Mouse (Mus musculus): ENCODE measurements around the gene Htr5a.

Htr5a gene

DNA sequence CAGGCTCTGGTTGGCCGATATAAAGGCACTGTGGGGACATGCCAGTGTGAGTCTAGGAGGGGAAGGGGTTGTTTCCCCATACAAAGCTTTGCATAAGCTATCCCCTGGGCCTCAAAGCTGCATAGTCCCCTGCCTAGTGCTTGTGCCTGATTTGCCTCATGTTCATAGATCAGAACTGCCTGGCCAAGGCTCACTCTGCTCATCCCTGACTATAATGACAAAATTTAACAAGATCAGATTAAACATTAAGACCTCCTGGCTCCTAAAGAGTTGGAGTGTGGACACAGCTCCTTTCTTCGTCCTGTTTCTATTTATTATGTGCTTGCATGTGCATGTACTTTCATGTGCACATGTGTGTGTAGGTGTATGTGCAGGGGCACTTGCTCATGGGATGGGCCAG, 39.3 kb downstream of the Htr5a start:
- no peak for DNase-seq (ENCODE audit: low spot score in 2 of 2)

DNA sequence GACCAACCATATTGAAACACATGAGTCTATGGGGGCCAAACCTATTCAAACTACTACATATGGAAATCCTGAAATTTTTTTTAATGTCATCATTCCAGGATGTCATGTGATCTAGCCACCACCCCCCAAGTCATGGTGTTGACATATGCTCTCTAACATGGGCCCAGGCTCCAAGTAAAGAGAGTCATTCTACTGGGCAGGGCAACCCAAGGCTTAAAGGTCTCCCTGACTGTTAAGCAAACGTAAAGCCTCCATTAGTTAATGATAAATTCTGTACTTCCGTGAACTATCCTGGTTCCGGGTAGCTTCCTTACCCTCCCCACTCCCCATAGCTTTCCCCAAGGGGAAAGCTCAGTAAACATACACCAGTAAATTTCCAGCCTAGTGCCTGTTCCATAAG, 46.1 kb downstream of the Htr5a start:
- DNase-seq (ENCODE audit: low spot score in 2 of 2) = no peak

DNA sequence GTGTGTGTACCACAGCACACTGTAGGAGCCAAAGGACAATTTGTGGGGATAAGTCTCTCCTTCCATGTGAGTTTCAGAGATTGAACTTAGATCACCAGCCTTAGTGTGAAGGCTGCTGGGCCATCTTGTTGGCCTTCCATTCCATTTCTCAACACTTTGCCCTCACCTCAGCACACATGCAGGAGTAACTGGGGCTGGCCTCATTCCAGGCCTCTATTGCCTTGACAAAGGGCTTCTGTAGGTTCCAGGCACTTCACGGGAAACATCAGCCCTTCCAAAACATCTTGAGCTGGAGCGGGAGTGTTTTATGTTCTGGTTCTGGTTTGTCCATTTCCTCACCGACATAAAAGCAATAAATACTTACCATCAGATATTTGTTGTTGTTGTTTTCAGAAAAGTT, 54.0 kb downstream of the Htr5a start:
- no peak for DNase-seq (ENCODE audit: low spot score in 2 of 2)

DNA sequence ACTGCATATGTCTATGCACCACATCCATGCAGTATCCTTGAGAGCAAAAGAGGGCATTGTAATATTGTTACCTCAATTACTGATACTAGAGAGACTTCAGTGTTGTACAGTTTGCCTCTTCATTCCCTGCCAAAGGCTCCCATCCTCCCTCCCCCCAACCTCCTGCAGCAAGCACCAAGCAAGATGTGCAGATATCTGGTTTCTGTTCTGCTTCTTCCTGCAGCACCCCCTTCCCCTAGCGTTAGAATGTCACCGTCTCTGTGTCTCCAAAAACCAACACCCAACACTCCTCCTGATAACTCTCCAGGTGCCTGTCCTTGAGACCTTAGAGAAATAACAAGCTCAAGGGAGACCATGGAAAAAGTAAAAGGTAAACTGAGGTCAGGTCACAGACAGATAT, 57.8 kb downstream of the Htr5a start:
- DNase-seq (ENCODE audit: low spot score in 2 of 2) = no peak

DNA sequence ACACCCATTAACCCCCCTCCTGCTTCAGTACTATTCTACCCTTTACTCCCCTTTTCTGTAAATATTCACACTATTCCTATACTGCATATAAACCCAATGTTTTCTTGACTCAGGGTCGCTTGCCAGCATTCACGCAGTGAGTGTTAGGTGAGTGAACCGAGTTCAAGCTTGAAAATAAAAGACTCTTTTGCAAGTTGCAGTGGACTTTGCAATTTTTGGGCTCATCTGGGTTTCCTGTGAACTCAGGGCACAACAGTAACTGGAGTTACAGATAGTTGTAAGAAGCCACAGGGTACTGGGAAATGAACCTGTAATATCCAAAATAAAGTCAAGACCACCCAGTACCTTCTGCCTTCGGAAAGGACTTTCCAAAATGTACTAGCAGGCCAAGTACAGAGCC, 58.2 kb downstream of the Htr5a start:
- DNase-seq (ENCODE audit: low spot score in 2 of 2) = no peak

Data from cerebellum, postnatal 4 days (tissue).